Mouse (Mus musculus): ENCODE results near the gene Gm39115. TPM values are rescaled to one million over a fixed set of nuclear protein-coding genes. Genes with fewer than 3 reads are reported as not detected.

Gene Gm39115
- total and polyA plus RNA-seq, 3 experiments, result not detected

- peaks cover 52% of the 10 kb centered on the region for H3K27me3 ChIP-seq (ENCODE audit: insufficient read depth, low read length)
- H3K4me1 ChIP-seq (ENCODE audit: insufficient read depth, low read depth, low read length), result peaks cover 5% of the 10 kb centered on the region
- no peaks in the 10 kb centered on the region for H3K36me3 ChIP-seq (replicated peaks)
Observed at GRCm38 (mm10) chr7:142092991-142093390, 42.8 kb downstream of the Gm39115 start.

GRCm38 (mm10) chr7:142091848-142092247, 44.0 kb downstream of the Gm39115 start:
- Histone ChIP-seq H3K27me3 (ENCODE audit: insufficient read depth, low read length) (peaks cover 42% of the 10 kb centered on the region), H3K9me3 (replicated peaks) (peaks cover 10% of the 10 kb centered on the region), H3K36me3 (replicated peaks) (no peaks in the 10 kb centered on the region), H3K4me1 (ENCODE audit: insufficient read depth, low read depth, low read length) (peaks cover 6% of the 10 kb centered on the region), H3K4me3 (ENCODE audit: low read depth, low read length) (no peak overlapping the region)
- ATAC-seq (ENCODE audit: extremely low read depth, insufficient number of reproducible peaks, low FRiP score, poor library complexity, severe bottlenecking) (no peak), DNase-seq (ENCODE audit: low spot score) (no peak)
- no peak for TF ChIP-seq CTCF (IDR thresholded peaks at IDR 0.05; ENCODE audit: low read depth, low read length)
- no peak for TF ChIP-seq GATA1 (IDR thresholded peaks at IDR 0.05; ENCODE audit: borderline replicate concordance, low read length)

More at GRCm38 (mm10) chr7:142092991-142093390, 42.8 kb downstream of the Gm39115 start:
- ATAC-seq (ENCODE audit: extremely low read depth, insufficient number of reproducible peaks, low FRiP score, poor library complexity, severe bottlenecking) (no peak), DNase-seq (ENCODE audit: low spot score) (no peak)
- TF ChIP-seq GATA2 (IDR thresholded peaks at IDR 0.05; ENCODE audit: borderline replicate concordance, low read depth, low read length) (no peak), TAL1 (conservative IDR thresholded peaks at IDR 0.05; ENCODE audit: low read depth, low read length) (no peak), GATA1 (IDR thresholded peaks at IDR 0.05; ENCODE audit: borderline replicate concordance, low read length) (no peak), POLR2AphosphoS5 (IDR thresholded peaks at IDR 0.05; ENCODE audit: insufficient replicate concordance, low read depth, low read length) (no peak), CTCF (IDR thresholded peaks at IDR 0.05; ENCODE audit: low read depth, low read length) (no peak)
- H3K4me3 ChIP-seq (ENCODE audit: low read depth, low read length), result no peak overlapping the region
- H3K9me3 ChIP-seq (replicated peaks), result peaks cover 10% of the 10 kb centered on the region

GRCm38 (mm10) chr7:142089648-142090447, 46.0 kb downstream of the Gm39115 start:
- Histone ChIP-seq H3K27me3 (ENCODE audit: insufficient read depth, low read length) (peaks cover 24% of the 10 kb centered on the region), H3K4me3 (ENCODE audit: low read depth, low read length) (no peak overlapping the region), H3K4me1 (ENCODE audit: insufficient read depth, low read depth, low read length) (peaks cover 8% of the 10 kb centered on the region; the same call in 1 of the 2 replicates), H3K36me3 (replicated peaks) (no peaks in the 10 kb centered on the region), H3K9me3 (replicated peaks) (0 out of 2 replicates have a peak, but pooled peaks cover 2% of the 10 kb centered on the region)
- ATAC-seq (ENCODE audit: extremely low read depth, insufficient number of reproducible peaks, low FRiP score, poor library complexity, severe bottlenecking) (no peak), DNase-seq (ENCODE audit: low spot score) (no peak)
- TF ChIP-seq CTCF (IDR thresholded peaks at IDR 0.05; ENCODE audit: low read depth, low read length) (no peak), GATA2 (IDR thresholded peaks at IDR 0.05; ENCODE audit: borderline replicate concordance, low read depth, low read length) (no peak), POLR2AphosphoS5 (IDR thresholded peaks at IDR 0.05; ENCODE audit: insufficient replicate concordance, low read depth, low read length) (no peak), TAL1 (conservative IDR thresholded peaks at IDR 0.05; ENCODE audit: low read depth, low read length) (no peak), GATA1 (IDR thresholded peaks at IDR 0.05; ENCODE audit: borderline replicate concordance, low read length) (no peak)

GRCm38 (mm10) chr7:142088886-142089285, 46.9 kb downstream of the Gm39115 start:
- ATAC-seq (ENCODE audit: extremely low read depth, insufficient number of reproducible peaks, low FRiP score, poor library complexity, severe bottlenecking) (no peak), DNase-seq (ENCODE audit: low spot score) (no peak)
- Histone ChIP-seq H3K36me3 (replicated peaks) (no peaks in the 10 kb centered on the region), H3K4me1 (ENCODE audit: insufficient read depth, low read depth, low read length) (peaks cover 8% of the 10 kb centered on the region; the same call in 1 of the 2 replicates), H3K4me3 (ENCODE audit: low read depth, low read length) (no peak overlapping the region), H3K27me3 (ENCODE audit: insufficient read depth, low read length) (peaks cover 23% of the 10 kb centered on the region), H3K9me3 (replicated peaks) (no peaks in the 10 kb centered on the region)
- TF ChIP-seq CTCF (IDR thresholded peaks at IDR 0.05; ENCODE audit: low read depth, low read length) (no peak), GATA2 (IDR thresholded peaks at IDR 0.05; ENCODE audit: borderline replicate concordance, low read depth, low read length) (no peak), GATA1 (IDR thresholded peaks at IDR 0.05; ENCODE audit: borderline replicate concordance, low read length) (no peak), TAL1 (conservative IDR thresholded peaks at IDR 0.05; ENCODE audit: low read depth, low read length) (no peak), POLR2AphosphoS5 (IDR thresholded peaks at IDR 0.05; ENCODE audit: insufficient replicate concordance, low read depth, low read length) (no peak)

GRCm38 (mm10) chr7:142087069-142087652, 48.7 kb downstream of the Gm39115 start:
- Histone ChIP-seq H3K4me1 (ENCODE audit: insufficient read depth, low read depth, low read length) (peaks cover 8% of the 10 kb centered on the region; the same call in 1 of the 2 replicates), H3K27me3 (ENCODE audit: insufficient read depth, low read length) (peaks cover 26% of the 10 kb centered on the region), H3K4me3 (ENCODE audit: low read depth, low read length) (no peak overlapping the region), H3K36me3 (replicated peaks) (no peaks in the 10 kb centered on the region), H3K9me3 (replicated peaks) (no peaks in the 10 kb centered on the region)
- no peak for DNase-seq (ENCODE audit: low spot score)
- no peak for TF ChIP-seq GATA2 (IDR thresholded peaks at IDR 0.05; ENCODE audit: borderline replicate concordance, low read depth, low read length)
- no peak for TF ChIP-seq POLR2AphosphoS5 (IDR thresholded peaks at IDR 0.05; ENCODE audit: insufficient replicate concordance, low read depth, low read length)
- no peak for TF ChIP-seq GATA1 (IDR thresholded peaks at IDR 0.05; ENCODE audit: borderline replicate concordance, low read length)
- 0 out of 2 replicates have a peak, but pooled peaks have one; percentile 11 for TF ChIP-seq TAL1 (conservative IDR thresholded peaks at IDR 0.05; ENCODE audit: low read depth, low read length)
- TF ChIP-seq CTCF (IDR thresholded peaks at IDR 0.05; ENCODE audit: low read depth, low read length), result no peak
- ATAC-seq (ENCODE audit: extremely low read depth, insufficient number of reproducible peaks, low FRiP score, poor library complexity, severe bottlenecking), result no peak

- no peak overlapping the region for H3K4me3 ChIP-seq (ENCODE audit: low read depth, low read length)
- peaks cover 8% of the 10 kb centered on the region; the same call in 1 of the 2 replicates for H3K4me1 ChIP-seq (ENCODE audit: insufficient read depth, low read depth, low read length)
- ATAC-seq (ENCODE audit: extremely low read depth, insufficient number of reproducible peaks, low FRiP score, poor library complexity, severe bottlenecking), result no peak
- no peaks in the 10 kb centered on the region for H3K36me3 ChIP-seq (replicated peaks)
- no peaks in the 10 kb centered on the region for H3K9me3 ChIP-seq (replicated peaks)
- TF ChIP-seq GATA1 (IDR thresholded peaks at IDR 0.05; ENCODE audit: borderline replicate concordance, low read length), result no peak
- no peak for TF ChIP-seq CTCF (IDR thresholded peaks at IDR 0.05; ENCODE audit: low read depth, low read length)
- no peak for TF ChIP-seq GATA2 (IDR thresholded peaks at IDR 0.05; ENCODE audit: borderline replicate concordance, low read depth, low read length)
- TF ChIP-seq POLR2AphosphoS5 (IDR thresholded peaks at IDR 0.05; ENCODE audit: insufficient replicate concordance, low read depth, low read length), result no peak
- TF ChIP-seq TAL1 (conservative IDR thresholded peaks at IDR 0.05; ENCODE audit: low read depth, low read length), result no peak
- DNase-seq (ENCODE audit: low spot score), result no peak
- H3K27me3 ChIP-seq (ENCODE audit: insufficient read depth, low read length), result peaks cover 27% of the 10 kb centered on the region
Observed at GRCm38 (mm10) chr7:142086159-142086905, 49.5 kb downstream of the Gm39115 start.

Measured in G1E (cell line).